Mouse (Mus musculus) erythroblast, embryonic 14.5 days (primary cell): Measurements from ENCODE around the gene Rec8.

ENCODE experiments used
- GATA1 ChIP-seq: IDR thresholded peaks from 2 replicates; pipeline ENCODE4 v1.6.1; 2012; ENCODE audit warnings: low read length, inconsistent platforms, mixed read lengths
- TAL1 ChIP-seq: IDR thresholded peaks from 3 replicates; pipeline ENCODE4 v1.6.1; 2012; ENCODE audit warnings: low read length, inconsistent platforms, mixed read lengths

DNA sequence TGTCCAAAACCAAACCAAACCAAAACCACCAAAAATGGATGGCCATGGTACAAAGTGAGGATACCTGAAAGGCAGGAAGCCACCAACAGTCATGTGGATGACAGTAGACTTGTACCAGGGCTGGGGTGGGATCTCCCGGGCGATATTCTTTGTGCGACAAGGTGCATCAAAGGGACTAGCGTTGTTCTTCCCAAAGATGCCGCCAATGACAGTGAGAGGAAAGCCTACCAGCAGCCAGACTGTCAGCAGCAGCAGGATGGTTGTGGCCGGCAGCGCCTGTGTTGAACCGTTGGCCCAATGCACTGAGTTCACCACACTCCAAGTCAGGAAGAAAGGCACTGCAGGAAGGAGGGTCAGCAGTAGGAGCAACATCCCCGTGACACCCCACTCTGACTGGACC lies 20.0 kb downstream of the Rec8 start, which contains the start of gene Gm49378:
- TF ChIP-seq TAL1 (no peak), GATA1 (no peak)
